Mouse (Mus musculus) neutrophil, adult 5-6 weeks (primary cell): ENCODE results near the gene Fastkd3. TPM values are rescaled to one million over a fixed set of nuclear protein-coding genes. Genes with fewer than 3 reads are reported as not detected.

Source experiments
- ATAC-seq: fragments of 151-379, 151-347 bp; 2 replicates; pipeline ENCODE4 v1.8.0; 2017; ENCODE audit warnings: mild to moderate bottlenecking, moderate TSS enrichment; ENCODE audit not compliant: insufficient number of reproducible peaks, poor library complexity, low FRiP score, severe bottlenecking; ENCODE audit errors: extremely low read depth
- total RNA-seq: library from RNA; stranded (forward); fragments of 200-1000 nt; gene quantifications from 2 replicates; pipeline ENCODE4 v1.2.3, GENCODE M21; 2017

Gene Fastkd3
- total RNA-seq, 1 experiment from 2014 or later = 8.3 TPM

- ATAC-seq = no peak
Measured at GRCm38 (mm10) chr13:68603085-68603484, 21.1 kb downstream of the Fastkd3 start.

GRCm38 (mm10) chr13:68605689-68606126 is 23.7 kb downstream of the Fastkd3 start:
- no peak for ATAC-seq

GRCm38 (mm10) chr13:68607652-68608405 is 25.8 kb downstream of the Fastkd3 start:
- no peak for ATAC-seq

- ATAC-seq = no peak
Measured at GRCm38 (mm10) chr13:68622792-68623191, 40.8 kb downstream of the Fastkd3 start.

- no peak for ATAC-seq
Measured at GRCm38 (mm10) chr13:68627041-68627440, 45.0 kb downstream of the Fastkd3 start.

Other genes with a start within 250 kb of the Fastkd3 start
- 9.6 and 10.1 TPM in 2 replicates for gene Mtrr, start 85 bp upstream of the Fastkd3 start, total RNA-seq
- gene 1700001L19Rik, start 15.2 kb downstream of the Fastkd3 start, total RNA-seq = not detected in 2 replicates